Mouse (Mus musculus): ENCODE measurements at regions not wholly inside any gene's neighbourhood (a gene's known extent, or its start where the extent isn't known, plus 50 kb on each side); places are given as distances from the start of the nearest gene placed in this dataset.

GRCm38 (mm10) chr8:113990718-113991117, 142.2 kb upstream of the Adamts18 start:
- TF ChIP-seq CTCF (IDR thresholded peaks at IDR 0.05) (no peak), EP300 (IDR thresholded peaks at IDR 0.05) (no peak)
